Mouse (Mus musculus) megakaryocyte, embryonic 14.5 days (primary cell): ENCODE data around the gene Hoxa9. TPM values are rescaled to one million over a fixed set of nuclear protein-coding genes. Genes with fewer than 3 reads are reported as not detected.

Experiments
- H3K27me3 ChIP-seq: replicated peaks from 2 replicates; pipeline ENCODE3; 2012; ENCODE audit warnings: inconsistent platforms
- H3K36me3 ChIP-seq: replicated peaks from 2 replicates; pipeline ENCODE3; 2012; ENCODE audit warnings: low read length, inconsistent platforms, mixed read lengths
- H3K4me1 ChIP-seq: 2 replicates; pipeline ENCODE4 v1.6.1; 2012; ENCODE audit warnings: inconsistent platforms
- H3K4me3 ChIP-seq: replicated peaks from 2 replicates; pipeline ENCODE3; 2012; ENCODE audit warnings: moderate library complexity, mild to moderate bottlenecking, inconsistent platforms
- H3K9me3 ChIP-seq: 2 replicates; pipeline ENCODE4 v1.6.1; 2012; ENCODE audit warnings: inconsistent platforms
- FLI1 ChIP-seq: IDR thresholded peaks from 2 replicates; pipeline ENCODE4 v1.6.1; 2012; ENCODE audit warnings: low read length, inconsistent platforms, mixed read lengths
- GATA1 ChIP-seq: IDR thresholded peaks from 3 replicates; pipeline ENCODE4 v1.6.1; 2012; ENCODE audit warnings: mixed read lengths, low read length, inconsistent platforms, borderline replicate concordance
- polyA plus RNA-seq: library from polyadenylated mRNA; stranded (reverse); fragments of >175 nt; gene quantifications from 2 replicates; pipeline ENCODE4 v1.2.3, GENCODE M21; 2012; ENCODE audit warnings: low replicate concordance; ENCODE audit not compliant: insufficient read depth

The Hoxa9 gene
- polyA plus RNA-seq, 1 experiment, result 3.8 TPM

- TF ChIP-seq FLI1 (no peak), GATA1 (no peak)
- Histone ChIP-seq H3K4me3 (no peak overlapping the region), H3K36me3 (no peaks in the 10 kb centered on the region), H3K27me3 (peaks cover 98% of the 10 kb centered on the region), H3K9me3 (peaks cover 7% of the 10 kb centered on the region; the same call in 1 of the 2 replicates), H3K4me1 (peaks cover 21% of the 10 kb centered on the region)
These were observed 37.9 kb upstream of the Hoxa9 start for GRCm38 (mm10) chr6:52268756-52269155.

GRCm38 (mm10) chr6:52268341-52268740, 37.5 kb upstream of the Hoxa9 start:
- Histone ChIP-seq H3K27me3 (peaks cover 98% of the 10 kb centered on the region), H3K4me1 (peaks cover 17% of the 10 kb centered on the region), H3K9me3 (peaks cover 7% of the 10 kb centered on the region; the same call in 1 of the 2 replicates), H3K4me3 (no peak overlapping the region), H3K36me3 (no peaks in the 10 kb centered on the region)
- TF ChIP-seq GATA1 (no peak), FLI1 (no peak)

GRCm38 (mm10) chr6:52267691-52268090, 36.8 kb upstream of the Hoxa9 start:
- H3K27me3 ChIP-seq, result peaks cover 98% of the 10 kb centered on the region

GRCm38 (mm10) chr6:52267221-52267620, 36.3 kb upstream of the Hoxa9 start:
- Histone ChIP-seq H3K27me3 (peaks cover 98% of the 10 kb centered on the region), H3K36me3 (no peaks in the 10 kb centered on the region), H3K9me3 (peaks cover 7% of the 10 kb centered on the region; the same call in 1 of the 2 replicates), H3K4me3 (no peak overlapping the region), H3K4me1 (peaks cover 26% of the 10 kb centered on the region)
- TF ChIP-seq GATA1 (no peak), FLI1 (no peak)

More at GRCm38 (mm10) chr6:52267691-52268090, 36.8 kb upstream of the Hoxa9 start:
- no peak for TF ChIP-seq GATA1
- no peak for TF ChIP-seq FLI1
- Histone ChIP-seq H3K4me3 (no peak overlapping the region), H3K36me3 (no peaks in the 10 kb centered on the region), H3K4me1 (peaks cover 22% of the 10 kb centered on the region), H3K9me3 (peaks cover 7% of the 10 kb centered on the region; the same call in 1 of the 2 replicates)

- peaks cover 32% of the 10 kb centered on the region for H3K4me1 ChIP-seq
- TF ChIP-seq FLI1 (no peak), GATA1 (no peak)
- H3K4me3 ChIP-seq, result no peak overlapping the region
- H3K27me3 ChIP-seq, result peaks cover 99% of the 10 kb centered on the region
- no peaks in the 10 kb centered on the region for H3K36me3 ChIP-seq
- peaks cover 7% of the 10 kb centered on the region; the same call in 1 of the 2 replicates for H3K9me3 ChIP-seq
These were observed 35.7 kb upstream of the Hoxa9 start for GRCm38 (mm10) chr6:52266666-52266985.

- H3K4me1 ChIP-seq, result peaks cover 37% of the 10 kb centered on the region
- H3K4me3 ChIP-seq, result no peak overlapping the region
- peaks cover 7% of the 10 kb centered on the region; the same call in 1 of the 2 replicates for H3K9me3 ChIP-seq
- no peaks in the 10 kb centered on the region for H3K36me3 ChIP-seq
- H3K27me3 ChIP-seq, result peaks cover 99% of the 10 kb centered on the region
- TF ChIP-seq GATA1, result no peak
- no peak for TF ChIP-seq FLI1
These were observed 35.2 kb upstream of the Hoxa9 start for GRCm38 (mm10) chr6:52265913-52266665.

GRCm38 (mm10) chr6:52265306-52265912, 34.5 kb upstream of the Hoxa9 start:
- Histone ChIP-seq H3K4me3 (no peak overlapping the region), H3K36me3 (no peaks in the 10 kb centered on the region), H3K4me1 (peaks cover 37% of the 10 kb centered on the region), H3K27me3 (peaks cover 99% of the 10 kb centered on the region), H3K9me3 (peaks cover 7% of the 10 kb centered on the region; the same call in 1 of the 2 replicates)
- TF ChIP-seq FLI1 (no peak), GATA1 (no peak)

- no peak for TF ChIP-seq GATA1
- no peak for TF ChIP-seq FLI1
- peaks cover 7% of the 10 kb centered on the region; the same call in 1 of the 2 replicates for H3K9me3 ChIP-seq
- H3K4me1 ChIP-seq, result peaks cover 45% of the 10 kb centered on the region
- H3K36me3 ChIP-seq, result no peaks in the 10 kb centered on the region
- H3K4me3 ChIP-seq, result no peak overlapping the region
- H3K27me3 ChIP-seq, result peaks cover 98% of the 10 kb centered on the region
These were observed 33.4 kb upstream of the Hoxa9 start for GRCm38 (mm10) chr6:52264106-52264790.

GRCm38 (mm10) chr6:52263321-52263585, 32.4 kb upstream of the Hoxa9 start:
- Histone ChIP-seq H3K4me3 (no peak overlapping the region), H3K9me3 (peaks cover 7% of the 10 kb centered on the region; the same call in 1 of the 2 replicates), H3K27me3 (peaks cover 98% of the 10 kb centered on the region), H3K4me1 (peaks cover 49% of the 10 kb centered on the region), H3K36me3 (no peaks in the 10 kb centered on the region)
- no peak for TF ChIP-seq GATA1
- no peak for TF ChIP-seq FLI1
